Mouse (Mus musculus) spleen, adult 2 months (tissue): ENCODE measurements around the gene Mrpl50.

Source experiments
- CTCF ChIP-seq: fragments of 200-500 bp; IDR thresholded peaks from 2 replicates; pipeline ENCODE4 v1.5.1; 2011; ENCODE audit warnings: mild to moderate bottlenecking, inconsistent platforms; ENCODE audit not compliant: insufficient read depth, insufficient read length, insufficient replicate concordance; ENCODE audit errors: extremely low read depth
- POLR2A ChIP-seq: fragments of 200-500 bp; IDR thresholded peaks from 2 replicates; pipeline ENCODE4 v1.6.1; 2011; ENCODE audit warnings: low read depth, low read length, inconsistent platforms

- TF ChIP-seq CTCF = no peak
- TF ChIP-seq POLR2A = no peak
These were observed 36.5 kb upstream of the Mrpl50 start for GRCm38 (mm10) chr4:49557375-49557774.
